Mouse (Mus musculus) E14TG2a.4 (cell line): ENCODE results near the gene Acot7.
A peak's percentile ranks its signal among the peaks of the same experiment; 100 is the strongest.

Experiments
- H3K27me3 ChIP-seq: 2 replicates; pipeline ENCODE4 v1.6.1; 2014; ENCODE audit warnings: low read length, control low read depth; ENCODE audit not compliant: insufficient read depth
- H3K36me3 ChIP-seq: 2 replicates; pipeline ENCODE4 v1.6.1; 2014; ENCODE audit warnings: low read length, control low read depth; ENCODE audit not compliant: insufficient read depth
- H3K4me1 ChIP-seq: replicated peaks from 2 replicates; pipeline ENCODE4 v1.6.1; 2014; ENCODE audit warnings: low read depth, low read length, control low read depth
- H3K4me3 ChIP-seq: replicated peaks from 2 replicates; pipeline ENCODE4 v1.5.1; 2014; ENCODE audit warnings: mild to moderate bottlenecking, low read length
- H3K9me3 ChIP-seq: 2 replicates; pipeline ENCODE4 v1.6.1; 2014; ENCODE audit warnings: low read length, control low read depth
- CTCF ChIP-seq: conservative IDR thresholded peaks from 2 replicates; pipeline ENCODE4 v1.5.1; 2014; ENCODE audit warnings: low read length
- NANOG ChIP-seq: IDR thresholded peaks from 2 replicates; pipeline ENCODE4 v1.6.1; 2014; ENCODE audit warnings: borderline replicate concordance, low read length, mixed read lengths
- POU5F1 ChIP-seq: IDR thresholded peaks from 2 replicates; pipeline ENCODE4 v1.6.1; 2014; ENCODE audit warnings: low read length, borderline replicate concordance

The Acot7 gene

DNA sequence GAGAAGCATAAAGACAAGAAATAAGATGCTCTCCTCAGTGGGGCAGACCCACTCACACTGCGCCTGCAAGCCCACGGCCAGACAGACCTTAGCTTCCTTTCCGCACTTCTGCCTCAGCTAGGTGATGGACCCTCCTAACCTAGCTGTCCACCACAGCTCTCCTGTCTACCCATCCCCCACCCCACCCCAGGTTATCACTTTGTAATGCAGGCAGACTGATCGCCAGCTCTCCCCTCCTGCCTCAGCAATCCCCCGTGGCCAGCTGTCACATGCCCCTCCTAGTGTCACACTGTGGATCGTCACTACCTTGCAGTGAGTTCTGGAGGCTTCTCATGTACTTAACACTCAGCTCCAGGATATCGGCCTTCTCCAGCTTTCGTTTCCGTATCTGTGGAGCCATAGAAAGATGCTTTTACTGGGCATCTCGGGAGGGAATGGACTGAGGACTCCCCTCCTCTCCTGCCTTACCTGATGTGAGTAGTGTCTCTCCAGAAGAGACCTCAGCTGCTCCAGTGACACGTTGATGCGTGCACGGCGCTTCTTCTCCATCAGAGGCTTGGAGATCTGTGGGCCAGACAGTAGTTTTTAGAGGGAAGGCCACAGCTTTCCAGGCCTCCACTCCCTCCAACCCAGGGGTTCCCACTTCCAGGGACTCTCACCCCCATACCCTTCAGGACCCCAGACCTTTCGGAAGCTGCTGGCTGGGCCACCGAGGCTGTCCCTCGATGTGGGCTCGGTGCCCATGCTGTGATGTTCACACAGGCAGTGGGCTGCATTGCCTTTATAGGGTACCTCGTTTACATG, 109.6 kb downstream of the Acot7 start:
- H3K27me3 ChIP-seq, result peaks cover 63% of the 10 kb centered on the region
- peak overlapping the region; percentile 73 for H3K4me3 ChIP-seq
- peaks cover 7% of the 10 kb centered on the region; the same call in 1 of the 2 replicates for H3K9me3 ChIP-seq
- peaks cover 83% of the 10 kb centered on the region for H3K4me1 ChIP-seq
- H3K36me3 ChIP-seq, result no peaks in the 10 kb centered on the region
- TF ChIP-seq CTCF (no peak), POU5F1 (no peak), NANOG (no peak)

- peak overlapping the region; percentile 73; the same call in 1 of the 2 replicates for H3K4me3 ChIP-seq
- H3K4me1 ChIP-seq, result peaks cover 88% of the 10 kb centered on the region
- H3K9me3 ChIP-seq, result peaks cover 7% of the 10 kb centered on the region; the same call in 1 of the 2 replicates
- TF ChIP-seq POU5F1 (no peak), CTCF (no peak), NANOG (no peak)
- peaks cover 57% of the 10 kb centered on the region for H3K27me3 ChIP-seq
- no peaks in the 10 kb centered on the region for H3K36me3 ChIP-seq
Measured at GRCm38 (mm10) chr4:152288398-152288945, 110.5 kb downstream of the Acot7 start.

DNA sequence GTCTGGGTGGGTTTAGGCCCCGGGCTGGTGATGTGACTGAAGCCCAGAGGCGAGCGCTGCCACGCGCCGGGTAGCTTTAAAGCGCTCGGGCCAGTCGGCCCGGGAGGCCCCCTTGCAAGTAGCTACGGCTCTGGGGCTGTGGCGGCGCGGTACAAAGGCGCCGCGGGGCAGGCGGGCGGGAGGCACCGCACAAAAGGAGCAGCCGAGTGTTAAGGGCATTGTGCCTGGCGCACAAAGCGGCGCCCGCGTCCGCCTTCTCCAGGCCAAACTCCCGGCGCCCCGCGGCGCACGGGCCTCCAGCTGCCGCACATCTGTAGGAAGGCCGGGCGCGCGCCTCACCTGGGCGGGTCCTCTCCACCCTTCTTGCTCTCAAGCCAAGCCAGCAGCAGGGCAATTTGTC, 112.5 kb downstream of the Acot7 start:
- Histone ChIP-seq H3K4me3 (peak overlapping the region; percentile 69), H3K9me3 (peaks cover 7% of the 10 kb centered on the region; the same call in 1 of the 2 replicates), H3K36me3 (no peaks in the 10 kb centered on the region), H3K27me3 (peaks cover 40% of the 10 kb centered on the region), H3K4me1 (peaks cover 88% of the 10 kb centered on the region)
- TF ChIP-seq POU5F1, result no peak
- no peak for TF ChIP-seq CTCF
- no peak for TF ChIP-seq NANOG

DNA sequence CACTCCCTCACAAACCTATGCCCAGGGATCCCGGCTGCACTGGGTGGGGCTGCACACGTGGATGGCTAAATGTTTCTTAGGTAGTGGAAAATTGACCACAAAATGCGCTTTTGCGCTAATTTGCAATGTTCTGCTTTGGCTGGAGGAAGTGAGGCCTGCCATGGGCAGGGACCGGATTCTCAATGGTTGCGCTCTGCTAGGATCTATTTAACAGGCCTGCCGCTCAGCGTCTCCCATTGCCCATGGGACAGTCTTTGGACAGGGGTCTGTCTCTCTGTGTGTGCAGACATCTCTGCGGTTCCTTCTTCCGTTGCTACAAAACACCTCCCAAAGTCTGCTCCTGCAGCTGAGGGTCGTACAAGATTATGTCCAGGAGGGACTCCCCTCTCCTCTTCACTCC, 113.1 kb downstream of the Acot7 start:
- Histone ChIP-seq H3K36me3 (no peaks in the 10 kb centered on the region), H3K4me3 (peak overlapping the region; percentile 69), H3K4me1 (peaks cover 88% of the 10 kb centered on the region), H3K27me3 (peaks cover 39% of the 10 kb centered on the region), H3K9me3 (peaks cover 7% of the 10 kb centered on the region; the same call in 1 of the 2 replicates)
- TF ChIP-seq NANOG, result no peak
- TF ChIP-seq POU5F1, result no peak
- TF ChIP-seq CTCF, result no peak

DNA sequence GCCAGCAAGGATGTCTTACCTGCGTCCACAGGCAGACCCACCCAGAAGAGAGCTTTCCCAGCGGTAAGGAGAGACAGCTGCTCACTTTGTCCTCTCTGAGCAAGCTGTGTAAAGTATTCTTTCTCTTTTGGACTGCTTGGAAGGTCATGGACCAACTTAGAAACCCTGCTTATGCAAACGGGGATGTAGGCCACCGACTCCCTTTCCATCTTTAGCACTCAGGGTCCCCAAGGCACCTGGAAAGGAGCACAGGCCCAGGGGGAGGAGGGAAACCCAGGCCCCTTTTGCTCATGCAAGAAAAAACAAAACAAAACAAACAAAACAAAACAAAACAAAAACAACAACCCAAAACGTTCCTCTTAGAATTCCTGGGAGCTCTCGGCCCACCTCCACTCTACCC, 113.6 kb downstream of the Acot7 start, which contains the start of gene Hes3:
TSS of gene Hes3 (minus strand) at position 101 of the 400 bp plus-strand sequence.
- no peaks in the 10 kb centered on the region for H3K36me3 ChIP-seq
- peaks cover 7% of the 10 kb centered on the region; the same call in 1 of the 2 replicates for H3K9me3 ChIP-seq
- H3K4me3 ChIP-seq, result peak within 1 kb of the TSS; percentile 69
- TF ChIP-seq NANOG (no peak), POU5F1 (no peak), CTCF (no peak)
- peaks cover 86% of the 10 kb centered on the region for H3K4me1 ChIP-seq
- peaks cover 35% of the 10 kb centered on the region for H3K27me3 ChIP-seq

DNA sequence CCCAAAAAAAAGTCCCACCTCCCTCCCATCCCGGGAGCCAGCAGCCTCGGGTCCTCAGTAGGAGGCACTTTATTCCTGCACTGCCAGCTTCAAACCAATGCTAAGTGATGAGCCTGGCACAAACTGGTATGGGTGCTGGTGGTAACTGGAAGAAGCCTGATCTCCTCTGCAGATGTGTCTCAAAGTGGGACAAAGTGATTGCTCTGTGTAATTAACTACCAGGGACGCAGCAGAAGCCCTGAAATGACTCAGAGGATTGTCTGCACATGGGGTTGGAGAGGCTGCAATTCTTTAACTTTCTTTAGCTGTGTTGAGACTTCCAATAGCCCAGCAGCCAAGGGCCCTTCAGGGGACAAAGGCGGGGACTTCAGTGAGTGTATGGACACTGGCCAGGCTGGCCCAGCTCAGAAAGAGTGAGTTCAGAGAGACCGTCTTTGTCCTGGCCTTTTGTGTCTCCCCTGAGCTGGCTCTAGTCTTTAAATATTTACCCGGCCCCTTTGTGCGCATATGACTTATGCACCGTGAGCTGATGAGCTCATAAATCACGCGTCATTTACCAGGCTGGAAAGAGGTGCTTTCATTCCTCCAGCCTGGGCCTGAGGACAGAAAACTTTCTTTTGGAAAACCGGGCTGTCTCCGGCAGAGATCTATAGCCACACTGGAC, 114.3 kb downstream of the Acot7 start:
- Histone ChIP-seq H3K4me1 (peaks cover 81% of the 10 kb centered on the region), H3K27me3 (peaks cover 28% of the 10 kb centered on the region), H3K36me3 (no peaks in the 10 kb centered on the region), H3K9me3 (peaks cover 7% of the 10 kb centered on the region; the same call in 1 of the 2 replicates), H3K4me3 (peak overlapping the region; percentile 43; the same call in 1 of the 2 replicates)
- no peak for TF ChIP-seq NANOG
- no peak for TF ChIP-seq CTCF
- TF ChIP-seq POU5F1, result no peak

GRCm38 (mm10) chr4:152294188-152294929, 116.4 kb downstream of the Acot7 start:
- H3K4me1 ChIP-seq, result peaks cover 83% of the 10 kb centered on the region
- peaks cover 7% of the 10 kb centered on the region for H3K36me3 ChIP-seq
- H3K27me3 ChIP-seq, result peaks cover 13% of the 10 kb centered on the region; the same call in 1 of the 2 replicates
- H3K4me3 ChIP-seq, result peak overlapping the region; percentile 21; the same call in 1 of the 2 replicates
- peak; percentile 47 for TF ChIP-seq CTCF
- TF ChIP-seq NANOG, result no peak
- no peaks in the 10 kb centered on the region for H3K9me3 ChIP-seq

DNA sequence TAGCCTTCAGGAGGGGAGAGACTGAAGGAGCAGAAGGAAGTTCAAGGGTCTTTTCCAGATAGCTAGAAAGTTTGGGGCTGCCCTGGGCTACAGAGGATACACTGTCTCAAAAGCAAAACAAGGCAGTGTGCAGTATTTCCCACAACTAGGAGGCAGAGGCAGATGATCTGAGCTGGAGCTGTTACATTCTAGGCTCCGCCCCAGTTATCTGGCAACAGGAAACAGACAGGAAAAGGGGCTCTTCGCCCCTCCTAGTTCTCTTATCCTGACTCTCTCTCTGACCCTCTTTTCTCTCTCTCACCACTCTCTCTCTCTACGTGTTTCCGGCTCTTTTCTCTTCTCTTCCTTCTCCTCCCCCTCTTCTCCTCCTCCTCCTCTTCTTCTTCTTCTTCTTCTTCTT, 118.0 kb downstream of the Acot7 start:
- Histone ChIP-seq H3K9me3 (no peaks in the 10 kb centered on the region), H3K36me3 (peaks cover 22% of the 10 kb centered on the region), H3K4me1 (peaks cover 75% of the 10 kb centered on the region), H3K4me3 (peak overlapping the region; percentile 45), H3K27me3 (0 out of 2 replicates have a peak, but pooled peaks cover 10% of the 10 kb centered on the region)
- TF ChIP-seq POU5F1, result no peak
- TF ChIP-seq CTCF, result no peak
- TF ChIP-seq NANOG, result no peak
